Mouse (Mus musculus) 3134 (cell line): ENCODE measurements around the gene Gm21671.
"Not testable (repeated sequence)": the region's sequence is repeated elsewhere in the genome, so short reads cannot be mapped to it uniquely, and the experiment has no call there.

ENCODE experiments used
- DNase-seq: peaks from one replicate; pipeline ENCODE4 v3.0.0-alpha.2; 2011; ENCODE audit warnings: low spot score; ENCODE audit not compliant: insufficient read length; ENCODE audit errors: extremely low read depth

Gene Gm21671

DNA sequence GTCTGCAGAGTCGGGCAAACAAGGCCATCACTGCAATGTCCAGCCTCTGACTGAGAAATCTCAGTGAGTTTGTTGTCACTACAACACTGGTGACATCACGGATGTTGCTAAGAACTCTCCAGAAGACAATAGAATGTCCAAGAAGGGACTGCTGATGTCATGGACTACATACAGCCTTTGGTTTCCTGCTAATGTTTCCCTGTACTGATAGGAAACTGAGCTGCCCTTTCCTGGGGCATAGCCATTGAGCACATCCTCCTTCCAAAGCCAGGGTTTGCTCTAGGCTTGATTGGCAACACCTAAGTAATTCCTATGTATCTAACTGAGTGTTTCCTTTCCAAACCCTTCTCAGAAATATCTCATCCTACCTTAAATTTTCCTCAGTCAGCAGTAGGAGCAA is at the start of gene Gm21671:
Gm21671 (minus strand) TSS at position 101 of the 400 bp plus-strand sequence.
- DNase-seq, result not testable (repeated sequence)

DNA sequence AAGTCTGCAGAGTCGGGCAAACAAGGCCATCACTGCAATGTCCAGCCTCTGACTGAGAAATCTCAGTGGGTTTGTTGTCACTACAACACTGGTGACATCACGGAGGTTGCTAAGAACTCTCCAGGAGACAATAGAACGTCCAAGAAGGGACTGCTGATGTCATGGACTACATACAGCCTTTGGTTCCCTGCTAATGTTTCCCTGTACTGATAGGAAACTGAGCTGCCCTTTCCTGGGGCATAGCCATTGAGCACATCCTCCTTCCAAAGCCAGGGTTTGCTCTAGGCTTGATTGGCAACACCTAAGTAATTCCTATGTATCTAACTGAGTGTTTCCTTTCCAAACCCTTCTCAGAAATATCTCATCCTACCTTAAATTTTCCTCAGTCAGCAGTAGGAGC is 34.3 kb upstream of the Gm21671 start, which contains the start of gene Gm21698:
Gm21698 (minus strand) TSS at position 101 of the 400 bp plus-strand sequence.
- not testable (repeated sequence) for DNase-seq

DNA sequence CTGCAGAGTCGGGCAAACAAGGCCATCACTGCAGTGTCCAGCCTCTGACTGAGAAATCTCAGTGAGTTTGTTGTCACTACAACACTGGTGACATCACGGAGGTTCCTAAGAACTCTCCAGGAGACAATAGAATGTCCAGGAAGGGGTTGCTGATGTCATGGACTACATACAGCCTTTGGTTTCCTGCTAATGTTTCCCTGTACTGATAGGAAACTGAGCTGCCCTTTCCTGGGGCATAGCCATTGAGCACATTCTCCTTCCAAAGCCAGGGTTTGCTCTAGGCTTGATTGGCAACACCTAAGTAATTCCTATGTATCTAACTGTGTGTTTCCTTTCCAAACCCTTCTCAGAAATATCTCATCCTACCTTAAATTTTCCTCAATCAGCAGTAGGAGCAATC is 18.3 kb upstream of the Gm21671 start, which contains the start of gene Gm21680:
Gm21680 (minus strand) TSS at position 101 of the 400 bp plus-strand sequence.
- DNase-seq, result not testable (repeated sequence)

DNA sequence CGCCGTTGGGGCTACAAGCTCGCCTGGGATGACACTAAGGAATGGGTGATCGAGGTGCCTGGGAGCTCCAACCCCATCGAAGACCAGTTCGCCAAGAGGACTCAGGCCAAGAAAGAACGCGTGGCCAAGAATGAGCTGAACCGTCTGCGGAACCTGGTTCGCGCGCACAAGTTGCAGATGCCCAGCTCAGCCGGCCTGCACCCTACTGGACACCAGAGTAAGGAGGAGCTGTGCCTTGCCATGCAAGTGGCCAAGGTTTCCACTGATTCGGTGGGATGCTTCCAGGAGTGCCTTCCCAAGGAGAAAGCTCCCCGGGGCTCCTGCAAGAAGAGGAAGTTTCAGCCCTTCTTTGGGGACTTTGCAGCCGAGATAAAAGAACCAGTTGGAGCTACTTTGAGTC is 2.8 kb upstream of the Gm21671 start:
- not testable (repeated sequence) for DNase-seq

DNA sequence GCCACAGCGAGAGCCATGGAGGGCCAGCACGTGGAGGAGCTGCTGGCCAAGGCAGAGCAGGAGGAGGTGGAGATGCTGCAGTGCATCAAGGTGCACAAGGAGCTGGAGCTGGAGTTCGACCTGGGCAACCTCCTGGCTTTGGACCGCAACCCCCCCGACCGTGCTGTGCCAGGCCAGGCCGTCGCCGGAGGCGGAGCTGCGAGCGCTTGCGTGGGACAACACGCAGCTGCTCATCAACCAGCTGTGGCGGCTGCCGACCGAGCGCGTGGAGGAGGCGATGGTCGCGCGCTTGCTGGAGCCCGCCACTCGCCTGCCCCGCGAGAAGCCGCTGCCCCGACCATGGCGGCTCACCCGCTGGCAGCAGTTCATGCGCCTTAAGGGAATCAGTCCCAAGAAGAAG is 2.4 kb upstream of the Gm21671 start:
- not testable (repeated sequence) for DNase-seq

DNA sequence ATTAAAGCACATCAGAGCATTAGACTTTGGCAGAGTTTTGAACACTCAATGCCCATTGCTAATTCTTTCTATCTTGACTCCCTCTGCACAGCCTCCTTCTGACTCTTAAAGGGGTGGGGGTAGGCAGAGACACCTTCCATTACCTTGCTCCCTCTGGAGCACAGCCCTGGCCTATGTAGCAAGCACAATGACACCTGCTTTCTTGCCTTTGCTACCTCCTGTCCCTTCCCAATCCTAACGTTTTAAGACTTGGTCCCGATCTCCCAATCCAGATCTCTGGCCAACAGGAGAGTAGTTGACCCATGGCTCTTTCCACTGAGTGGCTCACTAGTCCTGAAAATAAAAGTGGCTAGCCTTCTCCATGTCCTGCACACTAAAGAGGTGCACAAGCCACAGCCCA is 8.8 kb downstream of the Gm21671 start:
- DNase-seq, result not testable (repeated sequence)

DNA sequence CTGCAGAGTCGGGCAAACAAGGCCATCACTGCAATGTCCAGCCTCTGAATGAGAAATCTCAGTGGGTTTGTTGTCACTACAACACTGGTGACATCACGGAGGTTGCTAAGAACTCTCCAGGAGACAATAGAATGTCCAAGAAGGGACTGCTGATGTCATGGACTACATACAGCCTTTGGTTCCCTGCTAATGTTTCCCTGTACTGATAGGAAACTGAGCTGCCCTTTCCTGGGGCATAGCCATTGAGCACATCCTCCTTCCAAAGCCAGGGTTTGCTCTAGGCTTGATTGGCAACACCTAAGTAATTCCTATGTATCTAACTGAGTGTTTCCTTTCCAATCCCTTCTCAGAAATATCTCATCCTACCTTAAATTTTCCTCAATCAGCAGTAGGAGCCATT is 11.9 kb downstream of the Gm21671 start, which contains the start of gene Gm21663:
Gm21663 (minus strand) TSS at position 101 of the 400 bp plus-strand sequence.
- not testable (repeated sequence) for DNase-seq
